Mouse (Mus musculus): ENCODE measurements around the gene Cacnb1. TPM values are rescaled to one million over a fixed set of nuclear protein-coding genes. Genes with fewer than 3 reads are reported as not detected.

The Cacnb1 gene
- polyA plus RNA-seq, 1 experiment from 2014 or later = 3.2 TPM

GRCm38 (mm10) chr11:97987551-97988526 is 35.0 kb downstream of the Cacnb1 start:
- under 1% methylated on average over 42 of the region's 42 CpGs for WGBS

DNA sequence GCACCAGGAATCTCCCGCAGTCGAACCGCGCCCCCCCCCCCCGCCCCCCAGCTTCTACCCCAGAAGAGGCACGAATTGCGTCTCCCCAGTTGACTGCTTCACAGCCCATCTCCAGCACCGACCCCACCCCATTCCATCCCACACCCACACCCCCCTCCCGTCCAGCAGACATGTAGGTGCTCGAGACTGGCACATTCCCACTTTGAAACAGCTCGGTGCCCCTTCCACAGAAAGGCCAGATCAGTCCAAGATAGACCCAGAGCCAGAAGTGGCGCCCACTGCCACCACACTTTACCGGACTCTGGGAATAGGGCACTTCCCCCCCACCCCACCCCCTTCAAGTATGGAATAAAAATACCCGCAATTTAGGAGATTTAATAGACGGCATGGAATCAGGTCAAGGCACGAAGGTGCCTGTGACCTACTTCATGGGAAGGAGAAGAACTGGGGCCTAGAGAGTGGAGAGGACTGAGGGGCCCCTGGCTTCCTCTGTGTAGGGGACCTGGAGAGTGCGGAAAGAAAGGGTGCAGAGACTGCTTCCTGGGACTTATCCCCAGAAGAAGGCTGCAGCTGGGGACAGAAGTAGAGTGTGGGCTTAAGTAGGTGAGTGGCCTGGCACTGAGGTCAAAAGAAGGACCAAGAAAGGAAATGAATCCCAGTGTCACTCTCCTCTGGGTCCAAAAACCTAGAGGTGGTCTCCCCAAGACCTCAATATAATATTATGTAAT is 35.9 kb downstream of the Cacnb1 start:
- 42% methylated on average over 13 of the region's 17 CpGs for WGBS
- Histone ChIP-seq H3K4me1 (replicated peaks; ENCODE audit: control insufficient read depth, insufficient read depth, low read length) (0 out of 2 replicates have a peak, but pooled peaks cover 3% of the 10 kb centered on the region), H3K27me3 (replicated peaks; ENCODE audit: control insufficient read depth, insufficient read depth, low read length) (peaks cover 16% of the 10 kb centered on the region; the same call in 1 of the 2 replicates), H3K36me3 (ENCODE audit: control insufficient read depth, insufficient read depth) (no peaks in the 10 kb centered on the region), H3K9me3 (ENCODE audit: control insufficient read depth) (no peaks in the 10 kb centered on the region), H3K4me2 (replicated peaks; ENCODE audit: low read depth) (peak overlapping the region; percentile 94), H3K9ac (ENCODE audit: low read depth, low read length) (0 out of 2 replicates have a peak overlapping the region, but pooled peaks have one; percentile 31), H3K4me3 (ENCODE audit: low read depth, low read length) (peak overlapping the region; percentile 90), H3K27ac (ENCODE audit: low read depth, low read length) (no peak overlapping the region)
- no peak for ATAC-seq
- TF ChIP-seq CTCF (IDR thresholded peaks at IDR 0.05; ENCODE audit: low read depth) = no peak

More at GRCm38 (mm10) chr11:97987551-97988526, 35.0 kb downstream of the Cacnb1 start:
- peak overlapping the region; percentile 86 for H3K27ac ChIP-seq (ENCODE audit: low read depth, low read length)
- TF ChIP-seq CTCF (IDR thresholded peaks at IDR 0.05; ENCODE audit: low read depth) = peak; percentile 96
- H3K9ac ChIP-seq (ENCODE audit: low read depth, low read length) = peak overlapping the region; percentile 54
- H3K4me3 ChIP-seq (ENCODE audit: low read depth, low read length) = peak overlapping the region; percentile 90
- H3K9me3 ChIP-seq (ENCODE audit: control insufficient read depth) = no peaks in the 10 kb centered on the region
- no peaks in the 10 kb centered on the region for H3K36me3 ChIP-seq (ENCODE audit: control insufficient read depth, insufficient read depth)
- 0 out of 2 replicates have a peak, but pooled peaks cover 3% of the 10 kb centered on the region for H3K4me1 ChIP-seq (replicated peaks; ENCODE audit: control insufficient read depth, insufficient read depth, low read length)
- peak; percentile 76 for ATAC-seq
- H3K27me3 ChIP-seq (replicated peaks; ENCODE audit: control insufficient read depth, insufficient read depth, low read length) = peaks cover 16% of the 10 kb centered on the region; the same call in 1 of the 2 replicates
- peak overlapping the region; percentile 94 for H3K4me2 ChIP-seq (replicated peaks; ENCODE audit: low read depth)

DNA sequence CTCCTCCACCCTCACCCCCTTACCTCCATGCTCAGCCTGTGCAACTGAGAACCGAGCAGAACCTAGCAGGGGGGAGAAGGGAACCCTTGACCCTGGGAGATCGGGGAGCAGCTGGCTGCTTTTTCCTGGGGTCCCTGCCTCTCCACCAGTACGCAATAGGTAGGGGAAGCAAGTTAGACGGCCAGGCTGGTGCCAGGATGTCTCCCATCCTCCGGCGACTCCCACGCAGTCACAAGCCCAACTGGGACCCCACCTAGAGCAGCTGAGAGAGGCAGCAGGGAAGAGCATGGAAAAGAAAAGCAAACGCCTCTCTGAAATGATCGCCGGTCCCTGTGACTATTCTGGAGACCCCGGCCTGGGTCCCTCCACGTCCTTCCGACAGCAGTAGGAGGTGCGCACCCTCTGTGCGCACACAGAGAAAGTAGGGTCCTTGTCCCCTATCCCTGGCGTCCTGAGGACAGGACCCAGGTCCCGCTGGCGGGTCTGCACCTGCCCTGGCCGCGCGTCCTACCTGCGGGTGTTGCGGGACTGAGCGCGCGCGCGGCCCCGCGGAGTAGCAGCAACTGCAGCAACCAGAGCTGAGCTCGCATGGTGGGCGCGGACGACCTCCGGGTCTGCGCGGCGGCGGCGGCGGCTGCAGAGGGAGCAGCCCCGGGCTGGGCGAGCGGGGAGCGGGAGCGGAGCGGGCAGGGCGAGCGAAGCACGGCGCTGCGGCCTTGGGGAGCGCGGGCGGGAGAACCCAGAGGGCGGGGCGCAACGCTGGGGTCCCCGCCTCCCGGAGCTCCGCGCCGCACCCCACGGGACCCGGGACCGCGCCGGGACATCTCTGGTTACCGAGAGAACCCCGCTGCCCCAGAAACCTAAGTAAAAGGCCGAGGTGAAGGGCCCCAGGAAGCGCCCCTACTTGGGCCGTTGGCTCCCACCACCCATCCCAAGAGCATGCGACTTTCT is 36.8 kb downstream of the Cacnb1 start, which contains the start of gene Plxdc1:
Plxdc1 (minus strand) TSS at position 718 of the 951 bp plus-strand sequence.
- H3K9ac ChIP-seq (ENCODE audit: low read depth, low read length) = peak within 1 kb of the TSS; percentile 31
- 0 out of 2 replicates have a peak, but pooled peaks cover 3% of the 10 kb centered on the region for H3K4me1 ChIP-seq (replicated peaks; ENCODE audit: control insufficient read depth, insufficient read depth, low read length)
- peak within 1 kb of the TSS; percentile 90 for H3K4me3 ChIP-seq (ENCODE audit: low read depth, low read length)
- H3K9me3 ChIP-seq (ENCODE audit: control insufficient read depth) = no peaks in the 10 kb centered on the region
- peaks cover 16% of the 10 kb centered on the region; the same call in 1 of the 2 replicates for H3K27me3 ChIP-seq (replicated peaks; ENCODE audit: control insufficient read depth, insufficient read depth, low read length)
- H3K27ac ChIP-seq (ENCODE audit: low read depth, low read length) = no peak within 1 kb of the TSS
- H3K4me2 ChIP-seq (replicated peaks; ENCODE audit: low read depth) = peak within 1 kb of the TSS; percentile 94
- no peak for TF ChIP-seq CTCF (IDR thresholded peaks at IDR 0.05; ENCODE audit: low read depth)
- 2% methylated on average over 70 of the region's 74 CpGs for WGBS
- no peaks in the 10 kb centered on the region for H3K36me3 ChIP-seq (ENCODE audit: control insufficient read depth, insufficient read depth)
- no peak for ATAC-seq

GRCm38 (mm10) chr11:97983983-97984382 is 38.9 kb downstream of the Cacnb1 start:
- no peak for ATAC-seq
- H3K9me3 ChIP-seq (ENCODE audit: control insufficient read depth) = no peaks in the 10 kb centered on the region
- no peak overlapping the region for H3K27ac ChIP-seq (ENCODE audit: low read depth, low read length)
- TF ChIP-seq CTCF (IDR thresholded peaks at IDR 0.05; ENCODE audit: low read depth) = no peak
- H3K9ac ChIP-seq (ENCODE audit: low read depth, low read length) = no peak overlapping the region
- no peak overlapping the region for H3K4me3 ChIP-seq (ENCODE audit: low read depth, low read length)
- H3K36me3 ChIP-seq (ENCODE audit: control insufficient read depth, insufficient read depth) = no peaks in the 10 kb centered on the region
- no peak overlapping the region for H3K4me2 ChIP-seq (replicated peaks; ENCODE audit: low read depth)
- 77% methylated on average over 1 of the region's 1 CpGs for WGBS
- H3K27me3 ChIP-seq (replicated peaks; ENCODE audit: control insufficient read depth, insufficient read depth, low read length) = peaks cover 16% of the 10 kb centered on the region; the same call in 1 of the 2 replicates
- H3K4me1 ChIP-seq (replicated peaks; ENCODE audit: control insufficient read depth, insufficient read depth, low read length) = 0 out of 2 replicates have a peak, but pooled peaks cover 3% of the 10 kb centered on the region

DNA sequence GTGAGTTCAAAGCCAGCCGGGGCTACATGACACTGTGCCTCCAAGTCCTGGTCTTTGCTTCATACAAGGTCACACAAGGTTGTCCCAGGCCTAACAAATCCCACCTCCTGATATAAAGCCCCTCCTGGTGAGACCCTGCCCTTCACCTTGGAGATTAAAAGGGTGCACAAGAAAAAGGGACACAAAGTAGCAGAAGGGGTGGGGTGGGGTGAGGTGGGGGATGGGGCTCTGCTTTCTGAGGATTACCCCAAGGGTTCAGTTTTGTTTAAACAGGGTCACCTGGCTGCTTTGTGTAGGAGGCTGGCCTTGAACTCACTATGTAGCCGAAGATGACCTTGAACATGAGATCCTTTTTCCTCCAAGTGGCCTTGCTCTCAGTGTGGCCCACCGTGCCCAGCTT is 39.3 kb downstream of the Cacnb1 start:
- H3K4me2 ChIP-seq (replicated peaks; ENCODE audit: low read depth) = no peak overlapping the region
- no peak overlapping the region for H3K4me3 ChIP-seq (ENCODE audit: low read depth, low read length)
- ATAC-seq = no peak
- peaks cover 16% of the 10 kb centered on the region; the same call in 1 of the 2 replicates for H3K27me3 ChIP-seq (replicated peaks; ENCODE audit: control insufficient read depth, insufficient read depth, low read length)
- H3K9ac ChIP-seq (ENCODE audit: low read depth, low read length) = no peak overlapping the region
- H3K36me3 ChIP-seq (ENCODE audit: control insufficient read depth, insufficient read depth) = no peaks in the 10 kb centered on the region
- no peak overlapping the region for H3K27ac ChIP-seq (ENCODE audit: low read depth, low read length)
- 81% methylated on average over 3 of the region's 3 CpGs for WGBS
- no peaks in the 10 kb centered on the region for H3K9me3 ChIP-seq (ENCODE audit: control insufficient read depth)
- TF ChIP-seq CTCF (IDR thresholded peaks at IDR 0.05; ENCODE audit: low read depth) = no peak
- 0 out of 2 replicates have a peak, but pooled peaks cover 3% of the 10 kb centered on the region for H3K4me1 ChIP-seq (replicated peaks; ENCODE audit: control insufficient read depth, insufficient read depth, low read length)
